Comparison of ENCODE assay signal across 17 mouse cellular contexts in the genomic region with DNA sequence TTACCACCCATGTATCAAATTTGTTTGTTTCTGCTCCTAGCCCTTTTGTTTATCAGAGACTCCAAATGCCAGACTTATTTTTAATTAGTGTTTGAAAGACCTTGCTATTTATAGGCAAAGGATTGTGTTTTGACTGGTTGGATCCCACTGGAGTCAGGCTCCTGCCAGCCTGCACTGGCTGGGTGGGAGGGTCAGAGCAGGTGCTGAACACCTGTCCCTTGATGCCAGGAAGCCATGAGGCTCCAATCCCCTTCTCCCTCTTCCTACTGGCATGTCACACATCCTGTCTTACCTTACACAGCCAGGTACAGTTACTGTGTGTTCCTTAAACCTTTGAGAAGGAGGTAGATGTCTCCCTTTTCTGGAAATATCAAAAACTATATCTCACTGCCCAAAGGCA.
"Had no signal": no experiment of that assay in that cellular context is flagged by ENCODE, and none has a peak within 500 bp of the region (broad histone marks: within the 10 kb centered on the region; RNA-seq: fewer than 3 reads in every experiment).

No protein-coding gene starts in this region.

- H3K4me2 ChIP-seq: kidney, embryonic 15.5 days; limb, embryonic 13.5 days; liver, embryonic 13.5 days; midbrain, embryonic 11.5 days; neural tube, embryonic 12.5 days; neural tube, embryonic 15.5 days had no signal

- H3K27me3 ChIP-seq: kidney, embryonic 15.5 days; limb, embryonic 13.5 days; liver, embryonic 13.5 days; neural tube, embryonic 12.5 days; neural tube, embryonic 15.5 days had no signal

- H3K27ac ChIP-seq: kidney, embryonic 15.5 days; limb, embryonic 13.5 days; liver, embryonic 13.5 days; neural tube, embryonic 12.5 days; neural tube, embryonic 15.5 days; stomach, postnatal 0 days had no signal

- H3K9me3 ChIP-seq: kidney, embryonic 15.5 days; limb, embryonic 13.5 days; liver, embryonic 13.5 days; neural tube, embryonic 12.5 days; neural tube, embryonic 15.5 days had no signal

- DNase-seq: kidney, adult 11 months; kidney, postnatal 14 days; kidney, postnatal 4 days; left cerebral cortex, postnatal 4 days; liver, embryonic 13.5 days; lung, adult 2 months; lung, postnatal 14 days; midbrain, embryonic 14.5 days; right cerebral cortex, adult 18-20 months; right cerebral cortex, postnatal 14 days; right cerebral cortex, postnatal 4 days had no signal

- H3K9ac ChIP-seq: kidney, embryonic 15.5 days; limb, embryonic 13.5 days; liver, embryonic 13.5 days; neural tube, embryonic 12.5 days; neural tube, embryonic 15.5 days had no signal

- H3K4me3 ChIP-seq: kidney, embryonic 15.5 days; limb, embryonic 13.5 days; liver, embryonic 13.5 days; neural tube, embryonic 12.5 days; neural tube, embryonic 15.5 days had no signal
